Mouse (Mus musculus) cerebral cortex, adult 2 months (tissue): ENCODE results near the gene Col13a1.

Experiments used
- WGBS: fragments of 180-500 bp; shearing (Covaris S2); methylation state at CpG from one replicate; pipeline ENCODE4 v1.1.7; 2018; 5-methylcytosine and 5-hydroxymethylcytosine counted together

Gene Col13a1

GRCm38 (mm10) chr10:61968003-61968553 is 10.8 kb downstream of the Col13a1 start:
- WGBS = 82% methylated on average over 7 of the region's 7 CpGs

GRCm38 (mm10) chr10:61967207-61967606 is 11.7 kb downstream of the Col13a1 start:
- WGBS = 75% methylated on average over 3 of the region's 3 CpGs

GRCm38 (mm10) chr10:61965386-61965841 is 13.5 kb downstream of the Col13a1 start:
- WGBS = 40% methylated on average over 7 of the region's 7 CpGs

- 69% methylated on average over 6 of the region's 6 CpGs for WGBS
Observed at GRCm38 (mm10) chr10:61956718-61957117, 22.2 kb downstream of the Col13a1 start.

GRCm38 (mm10) chr10:61953916-61954315 is 25.0 kb downstream of the Col13a1 start:
- 89% methylated on average over 5 of the region's 5 CpGs for WGBS

GRCm38 (mm10) chr10:61949542-61949941 is 29.4 kb downstream of the Col13a1 start:
- WGBS = 47% methylated on average over 6 of the region's 6 CpGs

- WGBS = 80% methylated on average over 2 of the region's 2 CpGs
Observed at GRCm38 (mm10) chr10:61944386-61944785, 34.5 kb downstream of the Col13a1 start.

- WGBS = 84% methylated on average over 10 of the region's 10 CpGs
Observed at GRCm38 (mm10) chr10:61943480-61943879, 35.4 kb downstream of the Col13a1 start.

GRCm38 (mm10) chr10:61942719-61943118 is 36.2 kb downstream of the Col13a1 start:
- WGBS = 68% methylated on average over 2 of the region's 2 CpGs

- 9% methylated on average over 28 of the region's 28 CpGs for WGBS
Observed at GRCm38 (mm10) chr10:61936211-61937121, 42.4 kb downstream of the Col13a1 start.

- 74% methylated on average over 6 of the region's 6 CpGs for whole genome bisulfite sequencing
Observed at GRCm38 (mm10) chr10:61931678-61932077, 47.2 kb downstream of the Col13a1 start.

GRCm38 (mm10) chr10:61929901-61930300 is 49.0 kb downstream of the Col13a1 start:
- 89% methylated on average over 6 of the region's 6 CpGs for WGBS

- WGBS = 40% methylated on average over 24 of the region's 24 CpGs
Observed at GRCm38 (mm10) chr10:61928725-61929651, 49.9 kb downstream of the Col13a1 start.

GRCm38 (mm10) chr10:61920655-61921365 is 58.1 kb downstream of the Col13a1 start:
- WGBS = 39% methylated on average over 11 of the region's 11 CpGs

GRCm38 (mm10) chr10:61919924-61920654 is 58.8 kb downstream of the Col13a1 start:
- WGBS = 59% methylated on average over 13 of the region's 13 CpGs

GRCm38 (mm10) chr10:61919496-61919895 is 59.4 kb downstream of the Col13a1 start:
- 64% methylated on average over 4 of the region's 4 CpGs for WGBS

- 95% methylated on average over 12 of the region's 12 CpGs for WGBS
Observed at GRCm38 (mm10) chr10:61917066-61917465, 61.8 kb downstream of the Col13a1 start.

- 80% methylated on average over 4 of the region's 4 CpGs for WGBS
Observed at GRCm38 (mm10) chr10:61911770-61912169, 67.1 kb downstream of the Col13a1 start.

- WGBS = 52% methylated on average over 3 of the region's 3 CpGs
Observed at GRCm38 (mm10) chr10:61909004-61909403, 69.9 kb downstream of the Col13a1 start.

GRCm38 (mm10) chr10:61906226-61906625 is 72.7 kb downstream of the Col13a1 start:
- WGBS = 53% methylated on average over 5 of the region's 5 CpGs
